Mouse (Mus musculus) liver, postnatal 0 days (tissue): ENCODE data around the gene Olfr156. TPM values are rescaled to one million over a fixed set of nuclear protein-coding genes. Genes with fewer than 3 reads are reported as not detected.

Experiments
- ATAC-seq: fragments of 200-750 bp; cut with Nextera tagmentation; 2 replicates; pipeline ENCODE4 v1.8.0; 2017; ENCODE audit warnings: mild to moderate bottlenecking, moderate library complexity
- DNase-seq: peaks from one replicate; pipeline ENCODE4 v3.0.0-alpha.2; 2016
- H3K27ac ChIP-seq: fragments of 300-500 bp; sonication (generic); 2 replicates; pipeline ENCODE4 v1.5.1; 2014; ENCODE audit warnings: antibody characterized with exemption, moderate library complexity, mild to moderate bottlenecking, low read depth
- H3K27me3 ChIP-seq: fragments of 300-500 bp; sonication (generic); 2 replicates; pipeline ENCODE4 v1.6.1; 2014; ENCODE audit warnings: low read length, control low read depth, mixed read lengths; ENCODE audit not compliant: insufficient read depth
- H3K36me3 ChIP-seq: fragments of 300-500 bp; sonication (generic); replicated peaks from 2 replicates; pipeline ENCODE4 v1.6.1; 2014; ENCODE audit warnings: mild to moderate bottlenecking, control low read depth, low read length, moderate library complexity, mixed read lengths; ENCODE audit not compliant: insufficient read depth
- H3K4me1 ChIP-seq: fragments of 300-500 bp; sonication (generic); 2 replicates; pipeline ENCODE4 v1.6.1; 2014; ENCODE audit warnings: antibody characterized with exemption, mild to moderate bottlenecking, control low read depth; ENCODE audit not compliant: insufficient read depth
- H3K4me2 ChIP-seq: fragments of 300-500 bp; sonication (generic); 2 replicates; pipeline ENCODE4 v1.6.1; 2014; ENCODE audit warnings: low read depth, mild to moderate bottlenecking, low read length, moderate library complexity, mixed read lengths
- H3K4me3 ChIP-seq: fragments of 300-500 bp; sonication (generic); 2 replicates; pipeline ENCODE4 v1.5.1; 2014; ENCODE audit warnings: low read depth, low read length
- H3K9ac ChIP-seq: fragments of 300-500 bp; sonication (generic); replicated peaks from 2 replicates; pipeline ENCODE4 v1.6.1; 2014; ENCODE audit warnings: mild to moderate bottlenecking, moderate library complexity
- H3K9me3 ChIP-seq: fragments of 300-500 bp; sonication (generic); 2 replicates; pipeline ENCODE4 v1.6.1; 2016; ENCODE audit warnings: mild to moderate bottlenecking, control low read depth, low read length, mixed read lengths
- CTCF ChIP-seq: sonication (generic); IDR thresholded peaks from 2 replicates; pipeline ENCODE4 v1.5.1; 2016; ENCODE audit warnings: antibody characterized with exemption, low read depth
- EP300 ChIP-seq: IDR thresholded peaks from 2 replicates; pipeline ENCODE4 v1.6.1; 2016; ENCODE audit warnings: antibody characterized with exemption, low read depth, mild to moderate bottlenecking
- WGBS: fragments of 180-500 bp; shearing (Covaris S2); extraction: QIAGEN DNeasy Blood & Tissue Kit; methylation state at CpG from one replicate; pipeline ENCODE4 v1.1.7; 2014; ENCODE audit not compliant: insufficient replicate concordance; 5-methylcytosine and 5-hydroxymethylcytosine counted together
- polyA plus RNA-seq: library from polyadenylated mRNA; unstranded; fragments of >200 nt; fragmentation: Nextera tagmentation; extraction: Ambion mirVana; gene quantifications from 2 replicates; pipeline ENCODE4 v1.2.1, GENCODE M21; 2015

Olfr156 gene
- polyA plus RNA-seq: not detected in 2 replicates

DNA sequence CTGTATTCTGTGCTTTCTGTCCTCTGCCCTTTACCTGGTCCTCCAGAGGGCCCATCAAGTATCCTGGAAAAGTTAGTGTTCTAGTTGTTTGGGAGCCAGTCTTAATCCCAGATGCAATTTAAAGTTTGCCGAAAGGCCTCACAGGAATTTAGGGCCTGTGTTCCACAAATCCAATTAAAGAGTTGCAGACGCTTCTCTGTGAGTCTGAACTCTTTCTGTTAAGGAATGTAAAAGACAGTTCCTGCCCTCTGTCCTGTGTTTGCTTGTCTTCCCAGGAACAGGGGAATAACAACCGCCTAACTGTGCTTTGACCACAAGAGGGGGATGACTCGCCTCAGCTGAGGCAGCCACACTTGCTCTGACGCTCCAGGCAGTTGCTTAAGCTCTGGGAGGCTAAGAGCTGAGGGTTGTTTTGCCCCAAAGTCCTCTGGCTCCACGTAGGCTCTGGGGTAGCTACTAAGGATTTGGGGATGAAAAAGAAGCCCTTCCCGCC lies at the start of gene Olfr156:
Gene Olfr156 (minus strand): TSS at position 51 of the 493 bp plus-strand sequence.
- H3K9ac ChIP-seq: no peak within 1 kb of the TSS
- no peak within 1 kb of the TSS for H3K4me2 ChIP-seq
- no peaks in the 10 kb centered on the region for H3K9me3 ChIP-seq
- no peaks in the 10 kb centered on the region for H3K36me3 ChIP-seq
- no peaks in the 10 kb centered on the region for H3K4me1 ChIP-seq
- no peak within 1 kb of the TSS for H3K4me3 ChIP-seq
- no peak for ATAC-seq
- H3K27me3 ChIP-seq: no peaks in the 10 kb centered on the region; the same call in 1 of the 2 replicates
- TF ChIP-seq CTCF: peak; percentile 57
- TF ChIP-seq EP300: no peak
- WGBS: 25% methylated on average over 7 of the region's 7 CpGs
- H3K27ac ChIP-seq: no peak within 1 kb of the TSS
- peak; percentile 18 for DNase-seq

DNA sequence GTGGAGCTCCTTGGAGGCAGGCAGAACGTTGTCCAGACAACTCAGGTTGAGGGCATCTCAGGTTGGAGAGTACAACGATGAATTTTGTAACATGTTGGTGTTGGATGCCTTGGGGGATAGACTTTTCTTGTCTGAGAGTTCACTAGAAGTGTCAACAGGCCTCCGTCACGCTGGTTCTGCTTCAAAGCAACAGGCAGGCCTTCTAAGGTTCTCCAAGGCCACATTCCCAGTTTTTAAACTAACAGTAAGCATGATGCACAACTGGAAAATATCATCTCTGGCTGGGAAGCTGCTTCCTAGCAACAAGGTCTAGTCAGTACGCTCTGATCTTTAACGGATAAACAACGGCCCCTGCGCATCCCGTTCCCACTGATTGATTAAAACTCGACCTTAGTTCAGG lies 46.1 kb upstream of the Olfr156 start:
- Histone ChIP-seq H3K4me3 (no peak overlapping the region), H3K36me3 (no peaks in the 10 kb centered on the region), H3K9me3 (no peaks in the 10 kb centered on the region), H3K27ac (no peak overlapping the region), H3K27me3 (no peaks in the 10 kb centered on the region), H3K4me2 (no peak overlapping the region), H3K4me1 (no peaks in the 10 kb centered on the region; the same call in 1 of the 2 replicates), H3K9ac (no peak overlapping the region)
- TF ChIP-seq EP300: no peak
- no peak for TF ChIP-seq CTCF
- no peak for DNase-seq
- WGBS: 80% methylated on average over 10 of the region's 10 CpGs
- no peak for ATAC-seq

DNA sequence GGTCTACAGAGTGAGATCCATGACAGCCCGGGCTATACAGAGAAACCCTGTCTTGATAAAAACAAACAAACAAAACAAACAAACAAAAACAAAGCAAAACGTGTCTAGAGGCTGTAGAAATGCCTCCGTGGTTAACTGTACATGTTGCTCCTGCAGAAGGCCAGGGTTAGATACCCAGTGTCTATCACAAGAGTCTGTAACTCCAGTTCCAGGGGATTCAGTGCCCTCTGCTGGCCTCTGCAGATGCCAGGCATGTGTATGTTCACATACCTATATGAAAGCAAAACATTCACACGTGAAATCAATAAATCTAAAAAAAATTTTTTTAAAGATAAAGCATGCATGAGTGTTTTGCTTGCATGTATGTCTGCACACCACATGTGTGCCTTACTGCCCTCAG lies 39.6 kb upstream of the Olfr156 start:
- TF ChIP-seq EP300 (no peak), CTCF (peak; percentile 12; the same call in 1 of the 2 replicates)

GRCm38 (mm10) chr4:43860744-43861519 lies 37.2 kb upstream of the Olfr156 start:
- no peak overlapping the region for H3K9ac ChIP-seq
- H3K36me3 ChIP-seq: no peaks in the 10 kb centered on the region
- no peak overlapping the region for H3K4me2 ChIP-seq
- TF ChIP-seq CTCF (peak; percentile 86), EP300 (no peak)
- no peak for ATAC-seq
- no peaks in the 10 kb centered on the region for H3K9me3 ChIP-seq
- 21% methylated on average over 14 of the region's 14 CpGs for WGBS
- no peak overlapping the region for H3K27ac ChIP-seq
- H3K27me3 ChIP-seq: no peaks in the 10 kb centered on the region
- H3K4me1 ChIP-seq: no peaks in the 10 kb centered on the region
- H3K4me3 ChIP-seq: no peak overlapping the region
- peak; percentile 69 for DNase-seq

More for the DNA sequence above, 39.6 kb upstream of the Olfr156 start:
- Histone ChIP-seq H3K4me2 (no peak overlapping the region), H3K9me3 (no peaks in the 10 kb centered on the region), H3K36me3 (no peaks in the 10 kb centered on the region), H3K4me1 (no peaks in the 10 kb centered on the region), H3K9ac (no peak overlapping the region), H3K27ac (no peak overlapping the region), H3K4me3 (no peak overlapping the region), H3K27me3 (no peaks in the 10 kb centered on the region)
- no peak for ATAC-seq
- DNase-seq: no peak
- WGBS: 51% methylated on average over 4 of the region's 4 CpGs

DNA sequence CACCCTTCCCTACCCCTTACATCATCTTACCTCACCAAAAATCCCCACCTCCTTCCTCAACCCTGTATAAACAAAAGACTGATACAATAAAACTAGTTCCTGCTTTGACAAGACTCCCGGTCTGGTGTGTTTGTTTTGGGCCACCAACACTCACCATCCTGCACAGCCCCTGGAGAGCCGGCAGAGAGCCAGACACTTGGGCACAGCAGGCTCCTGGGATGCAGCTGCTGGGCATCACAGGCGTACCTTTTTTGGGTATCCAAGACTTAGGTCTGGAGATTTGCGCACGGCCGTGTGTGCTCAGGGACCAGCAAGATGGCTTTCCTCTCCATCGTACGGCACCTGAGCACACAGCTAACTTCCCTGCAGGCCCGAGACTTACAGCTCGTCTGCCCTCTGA lies 36.2 kb upstream of the Olfr156 start:
- Histone ChIP-seq H3K36me3 (no peaks in the 10 kb centered on the region), H3K27me3 (no peaks in the 10 kb centered on the region), H3K27ac (no peak overlapping the region), H3K9me3 (no peaks in the 10 kb centered on the region), H3K9ac (no peak overlapping the region), H3K4me2 (no peak overlapping the region), H3K4me3 (no peak overlapping the region), H3K4me1 (no peaks in the 10 kb centered on the region)
- no peak for DNase-seq
- no peak for TF ChIP-seq EP300
- TF ChIP-seq CTCF: no peak
- no peak for ATAC-seq
- 77% methylated on average over 10 of the region's 10 CpGs for WGBS

- Histone ChIP-seq H3K4me3 (no peak overlapping the region), H3K4me1 (no peaks in the 10 kb centered on the region), H3K9me3 (no peaks in the 10 kb centered on the region), H3K4me2 (no peak overlapping the region), H3K36me3 (no peaks in the 10 kb centered on the region), H3K27ac (no peak overlapping the region), H3K27me3 (no peaks in the 10 kb centered on the region), H3K9ac (no peak overlapping the region)
- DNase-seq (no peak), ATAC-seq (no peak)
- TF ChIP-seq EP300 (no peak), CTCF (no peak)
- 67% methylated on average over 8 of the region's 8 CpGs for WGBS
These were observed 30.4 kb upstream of the Olfr156 start for GRCm38 (mm10) chr4:43854101-43854500.

GRCm38 (mm10) chr4:43851265-43851664 lies 27.6 kb upstream of the Olfr156 start, which contains the start of gene Olfr155:
Gene Olfr155, plus strand, starts transcription at chr4:43851565.
- no peak for TF ChIP-seq EP300
- no peak for TF ChIP-seq CTCF
- H3K36me3 ChIP-seq: no peaks in the 10 kb centered on the region
- no peak within 1 kb of the TSS for H3K9ac ChIP-seq
- no peaks in the 10 kb centered on the region for H3K27me3 ChIP-seq
- no peak within 1 kb of the TSS for H3K4me3 ChIP-seq
- no peaks in the 10 kb centered on the region for H3K9me3 ChIP-seq
- DNase-seq (no peak), ATAC-seq (no peak)
- no peak within 1 kb of the TSS for H3K27ac ChIP-seq
- H3K4me2 ChIP-seq: no peak within 1 kb of the TSS
- WGBS: 81% methylated on average over 6 of the region's 6 CpGs
- no peaks in the 10 kb centered on the region for H3K4me1 ChIP-seq
